Mouse (Mus musculus) cerebellum, adult 8-10 months (tissue): ENCODE data around the gene Gm44511.
A peak's percentile ranks its signal among the peaks of the same experiment; 100 is the strongest.
"Not testable (repeated sequence)": the region's sequence is repeated elsewhere in the genome, so short reads cannot be mapped to it uniquely, and the experiment has no call there.

Experiments used
- DNase-seq: peaks from one replicate; pipeline ENCODE4 v3.0.0; 2022

Gene Gm44511

DNA sequence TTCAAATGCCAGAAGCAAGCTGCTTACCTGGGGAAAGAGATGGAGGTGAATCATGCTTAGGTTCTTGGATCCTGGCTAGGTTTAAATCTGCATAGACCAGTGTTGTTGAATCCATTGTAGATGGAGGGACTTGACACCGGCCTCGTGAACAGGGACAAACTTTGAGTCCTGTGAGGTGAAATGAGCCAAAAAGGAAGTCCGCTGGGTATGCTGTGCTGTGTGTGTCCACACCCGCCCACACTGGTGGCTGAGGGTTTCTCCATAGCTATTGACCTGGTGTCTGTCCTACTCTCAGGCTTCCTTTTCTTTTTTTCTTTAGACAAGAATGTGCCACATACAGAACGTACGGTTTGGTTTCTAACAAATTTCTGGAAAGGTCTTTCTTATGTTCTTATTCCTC lies at the start of gene Gm44511, which contains the start of gene Klrb1b:
Gm44511 (minus strand) TSS at position 184 of the 400 bp plus-strand sequence.
Klrb1b (minus strand) TSS at position 200 of the 400 bp plus-strand sequence.
- DNase-seq: no peak

DNA sequence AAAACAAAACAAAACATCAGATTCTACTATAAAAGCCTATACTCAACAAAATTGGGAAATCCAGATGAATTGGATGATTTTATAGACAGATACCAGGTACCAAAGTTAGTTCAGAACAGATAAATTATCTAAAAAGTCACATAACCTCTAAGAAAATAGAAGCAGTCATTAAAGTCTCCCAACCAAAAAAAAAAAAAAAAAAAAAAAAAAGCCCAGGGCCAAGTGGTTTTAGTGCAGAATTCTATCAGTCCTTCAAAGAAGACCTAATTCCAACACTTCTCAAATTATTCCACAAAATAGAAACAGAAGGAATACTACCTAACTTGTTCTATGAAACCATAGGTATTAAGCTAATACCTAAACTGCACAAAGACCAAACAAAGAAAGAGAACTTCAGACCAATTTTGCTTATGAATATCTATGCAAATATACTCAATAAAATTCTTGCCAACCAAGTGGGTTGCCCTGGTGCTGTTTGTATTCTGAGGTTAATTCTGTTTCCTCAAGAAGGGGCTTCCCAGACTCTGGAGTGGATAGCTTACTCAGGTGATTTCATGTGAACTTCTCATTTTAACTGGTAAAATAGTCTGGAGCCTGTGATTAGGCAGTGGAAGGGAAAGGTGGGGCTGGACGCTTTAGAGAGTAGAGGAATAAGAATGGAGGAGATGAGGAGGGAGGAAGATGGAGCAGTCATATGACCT lies 45.9 kb upstream of the Gm44511 start:
- DNase-seq: no peak

DNA sequence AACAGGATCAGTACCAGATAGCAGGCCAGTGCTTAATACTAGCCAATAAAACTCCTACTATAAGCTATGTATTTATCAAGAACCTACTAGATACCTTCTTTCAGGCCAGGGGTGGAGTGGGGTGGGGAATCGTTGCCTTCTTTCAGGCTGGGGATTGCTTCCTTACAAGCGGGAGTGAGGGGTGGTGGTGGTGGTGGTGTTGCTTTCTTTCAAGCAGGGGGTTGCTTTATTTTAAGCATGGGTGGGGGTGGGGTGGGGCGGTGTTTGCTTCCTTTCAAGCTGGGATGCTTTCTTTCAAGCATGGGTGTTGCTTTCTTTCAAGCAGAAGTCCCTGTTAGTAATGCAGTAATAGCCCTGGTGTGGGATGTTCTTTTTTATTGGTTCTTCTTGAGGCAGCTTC lies 42.7 kb upstream of the Gm44511 start:
- DNase-seq: no peak

DNA sequence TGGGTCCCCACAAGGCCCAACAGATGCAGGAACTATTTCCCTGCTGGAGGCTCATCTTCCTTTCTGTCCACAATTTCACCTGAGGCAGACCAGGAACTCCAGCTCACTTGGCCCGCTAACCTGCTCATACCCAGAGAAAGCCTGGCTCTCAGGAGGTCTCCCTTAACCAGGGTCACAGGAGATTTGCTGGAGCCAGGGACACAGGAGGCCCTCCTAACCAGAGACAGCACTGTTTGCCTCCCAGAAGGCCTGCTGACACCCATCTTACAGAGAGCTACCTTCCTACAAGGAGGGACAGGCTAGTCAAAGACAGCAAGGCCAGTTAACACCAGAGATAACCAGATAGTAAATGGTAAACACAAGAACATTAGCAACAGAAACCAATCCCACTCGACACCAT lies 31.9 kb upstream of the Gm44511 start:
- DNase-seq: no peak

DNA sequence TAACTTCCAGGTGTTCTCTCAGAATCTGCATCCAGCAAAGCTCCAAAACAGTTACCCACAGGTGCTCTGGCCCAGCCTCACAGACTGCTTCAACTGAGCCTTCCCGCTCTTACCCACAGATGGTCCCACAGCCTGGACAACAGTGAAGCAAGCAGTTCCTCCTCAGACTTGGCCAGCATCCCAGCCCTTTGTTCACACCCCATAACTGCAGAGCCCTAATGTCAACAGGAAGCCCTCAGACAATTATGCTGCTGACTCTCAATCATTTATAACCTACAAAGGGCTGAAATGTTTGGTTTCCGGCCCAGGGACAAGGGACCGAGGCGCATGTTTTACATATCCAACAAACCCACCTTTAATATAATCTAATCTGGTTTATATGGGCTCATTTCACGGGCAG lies 30.1 kb upstream of the Gm44511 start:
- DNase-seq: peak; percentile 46

DNA sequence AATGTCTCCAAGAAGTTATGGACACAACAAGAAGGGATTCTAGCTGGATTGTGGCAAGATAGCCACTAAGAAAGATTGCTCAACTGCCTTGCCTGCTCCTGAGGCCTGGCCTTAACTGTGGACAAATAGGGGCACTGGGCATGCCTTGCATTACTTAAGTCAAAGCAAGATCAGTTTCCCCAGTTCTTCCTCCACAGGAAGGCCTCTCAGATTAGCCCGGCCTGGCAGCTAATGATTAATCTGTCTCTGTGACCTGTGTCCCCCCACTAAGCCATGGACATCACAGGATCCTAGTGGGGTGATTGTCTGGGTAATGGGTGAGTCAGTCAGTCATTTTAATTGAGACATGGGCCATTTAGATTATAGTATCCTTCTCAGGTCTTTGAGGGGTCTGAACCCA lies 29.4 kb upstream of the Gm44511 start:
- no peak for DNase-seq

DNA sequence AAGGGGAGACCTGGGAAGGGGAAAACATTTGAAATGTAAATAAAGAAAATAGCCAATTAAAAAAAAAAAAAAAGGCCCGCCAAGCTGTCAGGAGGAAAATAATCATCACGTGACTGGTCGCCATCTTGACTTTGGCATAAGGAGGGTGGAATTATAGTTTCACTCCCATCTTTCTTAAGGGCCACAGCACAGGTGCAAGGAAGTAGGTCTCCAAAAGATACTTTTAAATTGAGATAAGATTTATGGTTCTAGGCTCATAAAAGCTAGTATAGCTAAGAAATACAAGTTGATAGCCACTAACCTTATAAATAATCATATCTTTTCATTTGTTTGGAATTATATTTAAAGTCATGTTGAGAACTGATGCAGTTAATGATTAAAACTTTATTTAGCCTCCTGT lies 28.8 kb upstream of the Gm44511 start:
- DNase-seq: no peak

DNA sequence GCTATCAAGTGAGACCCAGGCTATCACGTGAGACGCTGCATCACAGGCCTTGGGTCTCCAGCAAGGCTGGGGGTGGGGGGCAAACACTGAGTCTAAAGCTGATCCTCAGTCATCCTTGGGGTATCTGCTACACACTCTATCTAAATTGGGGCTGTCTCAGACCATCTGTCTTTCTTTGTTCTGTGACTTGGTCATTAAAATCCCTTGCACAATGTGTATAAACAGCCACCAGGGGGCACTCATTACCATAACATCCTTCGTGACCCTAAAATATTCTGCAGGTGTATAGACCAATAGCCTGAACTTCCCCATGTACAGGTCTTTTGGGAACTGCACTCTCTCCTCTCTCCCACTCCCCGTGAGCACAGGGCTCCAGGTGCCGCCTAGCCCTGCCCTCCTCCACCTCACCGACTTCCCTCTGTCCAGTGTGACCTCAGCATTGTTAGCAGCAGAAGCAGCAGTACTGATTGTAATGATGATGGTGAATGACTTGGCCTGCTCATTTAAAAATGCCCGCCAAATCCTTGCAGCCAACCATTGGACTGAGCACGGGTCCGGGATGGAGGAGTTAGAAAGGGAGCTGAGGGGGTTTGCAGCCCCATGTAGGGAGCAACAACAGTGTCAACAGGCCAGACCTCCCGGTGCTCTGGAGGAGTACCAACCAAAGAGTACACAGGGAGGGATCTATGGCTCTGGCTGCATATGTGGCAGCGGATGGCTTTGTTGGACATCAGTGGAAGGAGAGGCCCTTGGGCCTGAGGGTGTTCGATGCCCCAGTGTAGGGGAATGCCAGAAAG lies 28.1 kb upstream of the Gm44511 start:
- peak; percentile 47 for DNase-seq

DNA sequence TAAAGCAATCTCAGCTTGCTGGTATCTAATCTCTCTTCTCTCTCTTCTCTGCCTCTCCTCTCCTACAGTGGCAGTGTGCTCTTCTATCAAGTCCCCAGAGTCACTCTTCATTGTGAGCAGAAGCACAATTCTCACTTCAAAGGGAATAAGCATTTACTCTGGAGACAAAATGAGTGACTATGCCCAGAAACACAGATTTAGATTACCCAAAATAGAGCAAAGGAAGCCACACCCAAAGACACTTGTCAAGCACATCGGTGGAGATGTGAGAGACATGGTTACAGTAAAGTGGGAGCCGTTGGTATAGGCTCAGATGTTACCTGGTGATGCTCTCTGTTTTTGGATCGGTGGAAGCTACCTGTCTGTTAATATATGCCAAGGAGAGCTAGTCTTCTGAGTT lies 26.7 kb upstream of the Gm44511 start:
- DNase-seq: no peak

DNA sequence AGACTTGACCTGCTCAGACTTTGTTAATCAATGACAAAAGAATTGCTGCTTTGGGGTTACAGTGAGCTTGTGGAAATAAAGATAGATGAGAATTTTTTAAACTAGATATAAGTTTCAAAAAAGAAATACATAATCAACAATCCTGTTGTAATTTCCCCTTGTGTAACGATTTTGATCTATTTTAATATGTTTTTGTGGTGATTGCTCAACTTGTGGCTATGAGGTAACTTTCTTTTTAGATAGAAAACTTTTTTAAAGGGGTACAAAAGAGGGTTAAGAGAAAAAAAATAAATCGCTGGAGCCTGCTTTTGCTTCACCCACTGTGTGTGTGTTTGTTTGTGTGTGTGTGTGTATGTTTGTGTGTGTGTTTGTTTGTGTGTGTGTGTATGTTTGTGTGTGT lies 25.0 kb upstream of the Gm44511 start:
- no peak for DNase-seq

DNA sequence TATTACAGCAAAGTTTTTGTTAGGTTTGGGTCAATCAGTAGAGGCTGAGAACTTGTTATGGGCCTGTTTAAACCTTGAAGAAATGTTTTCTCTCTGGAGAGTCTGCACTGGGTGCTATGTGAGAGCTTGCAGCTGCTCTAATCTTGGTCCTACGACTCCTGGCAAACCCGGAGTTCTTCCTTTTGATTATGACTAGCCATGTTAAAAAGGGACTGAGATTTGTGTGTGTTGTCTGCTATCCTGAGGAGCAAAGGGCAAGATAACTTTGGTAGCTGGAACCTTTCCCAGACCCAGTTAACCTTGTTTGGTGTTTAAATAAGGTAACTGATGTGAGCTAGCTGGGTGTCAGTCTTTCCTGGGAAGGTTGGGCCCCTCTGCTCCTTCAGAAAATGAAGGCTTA lies 24.6 kb upstream of the Gm44511 start:
- DNase-seq: no peak

DNA sequence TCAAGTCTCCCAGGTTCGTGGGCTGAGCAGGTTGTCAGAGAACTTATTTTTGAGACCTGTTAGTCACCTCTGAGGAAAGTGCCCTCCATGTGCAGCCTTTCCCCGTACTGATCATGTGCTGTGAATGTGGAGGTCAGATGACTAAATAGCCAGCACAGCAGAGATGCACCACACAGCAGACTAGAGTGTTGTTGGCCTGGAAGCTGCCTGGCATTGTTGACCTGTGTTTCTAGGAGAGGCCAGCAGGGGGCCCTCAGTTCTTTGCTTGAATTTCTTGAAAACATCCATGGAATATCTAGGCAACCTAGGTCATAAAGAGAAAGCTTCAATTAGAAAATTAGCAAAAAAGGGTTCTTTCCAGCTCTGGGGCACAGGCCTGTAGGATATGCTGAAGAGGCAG lies 23.8 kb upstream of the Gm44511 start:
- peak; percentile 25 for DNase-seq

DNA sequence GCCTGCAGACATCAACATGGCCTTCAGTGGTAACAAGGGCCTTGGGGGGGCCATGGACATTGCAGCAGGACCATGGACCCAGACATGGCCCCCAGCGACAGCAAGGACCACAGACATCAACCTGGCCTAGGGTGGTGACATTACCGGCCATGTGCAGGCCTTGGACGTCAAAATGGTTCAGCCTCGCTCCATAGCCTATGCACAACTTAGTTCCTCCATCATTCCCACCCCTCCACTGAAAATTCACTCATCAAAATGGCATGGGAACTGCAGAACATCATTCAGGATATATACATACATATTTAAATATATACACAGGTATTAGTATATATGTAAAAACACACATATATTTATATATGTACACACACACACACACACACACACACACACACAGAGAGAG lies 21.3 kb upstream of the Gm44511 start:
- no peak for DNase-seq

DNA sequence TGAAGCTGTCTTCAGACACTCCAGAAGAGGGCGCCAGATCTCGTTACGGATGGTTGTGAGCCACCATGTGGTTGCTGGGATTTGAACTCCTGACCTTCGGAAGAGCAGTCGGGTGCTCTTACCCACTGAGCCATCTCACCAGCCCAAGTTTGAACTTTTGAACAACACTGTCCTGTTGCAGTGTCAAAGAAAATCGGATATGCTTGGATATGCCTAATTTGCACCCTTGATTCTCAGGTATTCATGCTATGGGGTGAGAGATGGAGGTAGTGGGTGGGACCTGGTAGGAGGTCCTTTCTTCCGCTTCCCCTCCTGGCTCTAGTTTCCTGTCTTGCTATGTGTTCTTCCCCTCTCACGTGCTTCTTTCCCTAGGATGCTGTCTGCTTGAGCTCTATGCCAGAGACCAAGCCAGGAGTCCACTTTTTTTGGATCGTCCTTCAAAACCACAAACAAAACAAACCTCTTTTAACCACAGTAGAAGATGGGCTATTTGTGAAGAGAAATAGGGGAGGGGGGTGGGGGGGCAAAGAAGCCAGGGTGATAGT lies 20.0 kb upstream of the Gm44511 start:
- no peak for DNase-seq

DNA sequence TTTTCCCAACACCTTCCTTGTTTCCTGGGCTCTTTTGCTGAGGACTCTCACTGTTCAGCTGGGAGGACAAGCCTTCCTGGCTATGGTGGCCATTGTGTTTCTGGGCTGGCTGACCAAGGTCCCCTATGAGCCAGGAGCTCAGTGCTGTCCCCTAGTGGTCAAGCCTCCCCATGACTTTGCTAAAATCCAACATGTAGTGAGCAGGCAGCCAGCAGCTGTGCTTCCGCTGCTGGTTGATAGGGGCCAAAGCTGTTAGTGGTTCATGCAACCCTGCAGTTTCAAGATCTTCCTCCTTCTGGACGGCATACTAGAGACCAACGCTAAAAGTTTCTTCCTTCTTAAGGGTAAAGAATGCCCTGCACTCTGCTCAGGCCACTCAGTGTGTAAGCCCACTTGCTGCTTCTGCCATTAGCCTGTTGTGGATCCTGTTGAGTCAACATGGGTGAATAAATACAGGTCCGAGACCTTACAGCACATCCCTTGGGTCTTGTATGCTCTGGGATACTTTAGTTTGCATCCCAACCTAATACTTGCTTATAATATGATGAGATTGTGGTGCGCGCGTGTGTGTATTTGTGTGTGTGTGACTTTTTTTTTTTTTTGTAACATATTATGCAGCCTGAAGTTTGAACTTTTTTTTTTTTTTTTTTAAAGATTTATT lies 19.3 kb upstream of the Gm44511 start:
- DNase-seq: peak; percentile 78

DNA sequence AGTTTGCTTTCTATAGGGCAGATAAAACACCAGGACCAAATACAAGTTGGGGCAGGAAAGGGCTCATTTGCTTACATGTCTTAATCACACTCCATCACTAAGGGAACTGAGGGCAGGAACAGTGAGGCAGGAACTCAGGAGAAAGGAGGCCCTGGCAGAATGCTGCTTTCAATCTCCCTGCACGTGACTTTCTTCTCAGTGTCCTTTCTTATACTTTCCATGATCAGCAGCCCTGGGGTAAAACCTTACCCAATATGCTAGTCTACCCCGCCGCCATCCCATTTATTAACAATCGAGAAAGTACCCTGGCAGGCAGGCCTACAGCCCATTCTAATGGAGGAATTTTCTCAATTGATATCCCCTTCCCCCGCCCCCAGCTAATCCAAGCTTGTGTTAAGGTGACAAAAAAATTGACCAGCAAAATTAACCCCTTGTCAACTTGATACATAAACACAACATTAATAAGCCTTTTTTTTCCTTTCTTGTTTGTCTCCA lies 18.5 kb upstream of the Gm44511 start:
- peak; percentile 20 for DNase-seq

DNA sequence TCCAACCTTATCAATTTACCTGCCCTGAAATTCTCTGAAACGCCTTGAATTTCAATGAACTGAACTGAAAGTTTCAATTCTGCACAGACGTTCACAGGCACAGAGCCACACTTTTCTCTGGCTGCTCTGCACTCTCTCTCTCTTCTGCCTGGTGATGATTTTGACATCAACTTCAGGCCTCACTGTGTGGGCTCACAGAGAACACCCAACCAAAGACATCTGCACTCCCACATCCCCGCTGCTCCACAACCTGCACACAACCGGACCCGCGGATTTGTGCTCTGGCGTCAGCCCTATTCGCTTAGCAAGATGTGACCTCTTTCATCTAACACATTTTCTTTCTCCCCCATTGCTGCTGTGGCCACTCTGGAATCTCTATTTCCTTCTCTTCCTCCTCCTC lies 18.0 kb upstream of the Gm44511 start:
- DNase-seq: peak; percentile 20

DNA sequence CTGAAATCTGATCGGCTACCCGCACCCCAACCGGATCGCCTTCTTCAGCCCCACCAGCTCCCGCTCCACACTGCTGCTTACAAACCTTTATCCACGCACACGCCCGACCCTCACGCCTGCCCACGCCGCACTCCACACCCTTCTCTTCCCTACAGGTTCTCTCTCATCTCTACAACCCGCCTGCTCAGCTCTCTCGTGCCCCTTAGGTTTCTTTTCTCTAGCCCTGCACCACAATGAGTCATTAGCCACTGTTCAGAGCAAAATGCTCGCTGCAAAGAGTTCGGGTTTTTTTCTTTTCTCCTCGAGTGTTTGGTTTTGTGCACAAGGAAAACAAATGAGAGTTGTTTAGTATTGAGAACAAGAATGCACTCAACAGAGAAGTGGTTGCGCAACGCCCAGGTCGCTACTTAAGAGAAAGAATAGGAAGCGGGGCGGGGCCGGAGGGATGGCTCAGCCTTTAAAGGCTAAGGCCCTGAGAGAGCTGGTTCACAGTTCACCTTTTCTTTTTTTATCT lies 17.4 kb upstream of the Gm44511 start:
- no peak for DNase-seq

DNA sequence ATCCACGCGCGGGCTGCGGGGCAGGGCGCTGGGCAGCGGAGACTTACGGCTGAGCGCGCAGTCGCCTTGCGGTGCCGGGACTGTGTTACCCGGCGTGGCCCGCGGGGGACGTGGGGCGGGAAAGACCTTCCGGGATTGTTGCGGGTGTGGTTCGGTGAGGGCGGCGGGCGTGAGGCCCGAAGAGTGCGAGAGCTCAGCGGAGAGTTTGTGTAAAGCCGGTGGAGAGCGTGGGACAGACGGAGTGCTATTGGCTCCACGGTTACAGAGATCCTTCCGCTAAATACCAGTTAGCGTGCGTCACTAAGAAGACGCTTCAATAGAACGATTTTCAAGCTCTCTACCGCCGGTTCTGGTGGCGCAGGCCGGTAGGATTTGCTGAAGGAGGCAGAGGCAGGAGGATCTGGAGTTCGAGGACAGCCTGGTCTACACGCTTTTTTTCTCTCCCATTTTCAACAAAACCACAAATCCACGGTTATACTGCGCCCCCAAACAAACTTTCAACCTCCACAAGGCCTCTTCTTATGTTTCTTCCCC lies 16.9 kb upstream of the Gm44511 start:
- DNase-seq: peak; percentile 95

DNA sequence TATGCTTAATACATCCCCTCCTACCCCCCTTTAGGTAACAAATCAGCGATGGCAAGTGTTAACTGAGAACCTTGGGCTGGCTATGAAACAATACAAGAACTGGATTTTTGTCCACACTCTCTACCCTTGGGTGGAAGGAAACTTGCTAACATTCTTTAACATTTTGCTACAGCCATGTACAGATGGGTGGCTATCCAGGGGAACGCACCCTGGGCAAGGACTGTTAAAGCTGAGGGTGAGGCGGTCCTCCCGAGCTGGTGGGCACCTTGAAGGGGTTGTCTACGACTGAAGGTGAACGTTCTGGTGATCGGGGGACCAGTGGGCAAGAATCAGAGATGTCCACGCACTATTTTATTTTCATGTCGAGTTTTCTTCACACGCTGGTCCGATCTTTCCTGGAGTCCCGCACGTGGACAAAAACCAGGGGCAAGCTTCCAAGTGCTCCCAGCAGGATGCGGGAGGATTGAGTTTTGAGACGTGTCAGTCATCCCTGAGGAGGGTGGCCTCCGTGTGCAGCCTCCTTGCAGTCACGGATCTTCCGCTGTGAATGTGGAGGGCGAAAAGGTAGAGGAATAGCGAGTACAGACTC lies 16.3 kb upstream of the Gm44511 start:
- no peak for DNase-seq

DNA sequence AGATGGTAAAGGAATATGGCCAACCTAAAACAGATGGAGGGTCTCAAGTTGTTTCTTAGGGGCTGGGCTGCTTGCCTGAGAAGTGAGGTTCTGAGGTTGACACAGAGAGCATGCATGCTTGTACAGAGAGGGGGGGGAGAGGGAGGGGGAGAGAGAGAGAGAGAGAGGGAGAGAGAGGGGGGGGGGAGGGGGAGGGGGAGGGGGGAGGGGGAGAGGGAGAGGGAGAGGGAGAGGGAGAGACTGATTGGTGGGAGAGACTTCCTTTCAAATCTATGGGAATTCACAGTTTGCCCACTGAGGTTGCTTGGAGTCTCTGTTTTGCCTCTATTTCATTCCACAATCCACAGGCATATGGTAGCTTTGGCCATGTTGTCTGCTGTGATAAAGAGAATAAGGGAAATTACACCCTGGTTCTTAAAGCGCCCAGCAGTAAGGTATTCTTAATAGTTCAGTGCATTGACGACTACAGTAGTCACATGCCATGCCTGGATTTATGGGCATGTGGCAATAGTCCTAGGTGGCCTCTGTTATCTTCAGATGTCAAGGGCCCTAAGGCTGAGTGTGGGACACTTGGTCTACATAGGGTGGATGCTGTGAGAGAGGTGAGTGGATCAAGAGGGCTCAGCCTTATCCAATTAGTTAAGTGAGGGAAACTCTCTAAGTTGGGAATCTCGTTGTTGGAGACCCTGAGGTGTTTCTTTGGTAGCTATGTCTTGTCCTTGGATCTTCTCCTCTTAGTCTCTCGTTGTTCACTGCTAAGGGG lies 15.4 kb upstream of the Gm44511 start:
- DNase-seq: no peak

DNA sequence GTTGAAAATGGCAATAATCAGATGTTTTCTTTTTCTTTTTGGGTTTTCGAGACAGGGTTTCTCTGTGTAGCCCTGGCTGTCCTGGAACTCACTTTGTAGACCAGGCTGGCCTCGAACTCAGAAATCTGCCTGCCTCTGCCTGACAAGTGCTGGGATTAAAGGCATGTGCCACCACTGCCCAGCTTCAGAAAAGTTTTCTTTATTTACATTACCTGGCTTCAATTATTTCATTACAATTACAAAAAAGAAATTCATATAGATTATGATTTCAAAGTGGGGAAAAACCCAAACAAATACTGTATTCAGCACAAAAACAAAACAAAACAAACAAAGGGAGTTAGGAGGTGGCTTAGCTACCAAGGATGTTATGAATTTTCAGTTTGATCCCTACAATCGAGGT lies 14.6 kb upstream of the Gm44511 start:
- not testable (repeated sequence) for DNase-seq
